Mouse (Mus musculus): ENCODE measurements around the gene Chrna9. TPM values are rescaled to one million over a fixed set of nuclear protein-coding genes. Genes with fewer than 3 reads are reported as not detected.

Gene Chrna9
- 2.8 TPM for total RNA-seq (2023)

DNA sequence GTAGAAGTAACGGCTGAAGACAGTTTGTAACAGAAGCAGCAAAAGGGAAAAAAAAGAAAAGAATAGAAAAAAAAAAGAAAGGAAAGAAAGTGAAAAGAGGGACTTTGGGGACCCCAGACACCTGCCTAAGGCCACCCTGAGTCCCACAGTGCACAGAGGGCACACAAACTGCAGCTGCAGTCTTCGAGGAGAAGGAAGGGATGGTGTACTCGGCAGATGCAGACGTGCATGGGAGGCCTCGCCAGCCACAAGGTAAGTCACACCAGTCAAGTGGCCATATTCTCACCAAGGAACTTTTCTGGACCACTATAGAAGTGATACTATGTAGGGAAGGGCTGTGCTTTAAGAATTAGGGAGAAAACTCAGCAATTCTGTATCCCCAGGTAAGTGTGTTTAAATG, at the start of gene Chrna9:
Chrna9 (plus strand) TSS at position 139 of the 400 bp plus-strand sequence.

DNA sequence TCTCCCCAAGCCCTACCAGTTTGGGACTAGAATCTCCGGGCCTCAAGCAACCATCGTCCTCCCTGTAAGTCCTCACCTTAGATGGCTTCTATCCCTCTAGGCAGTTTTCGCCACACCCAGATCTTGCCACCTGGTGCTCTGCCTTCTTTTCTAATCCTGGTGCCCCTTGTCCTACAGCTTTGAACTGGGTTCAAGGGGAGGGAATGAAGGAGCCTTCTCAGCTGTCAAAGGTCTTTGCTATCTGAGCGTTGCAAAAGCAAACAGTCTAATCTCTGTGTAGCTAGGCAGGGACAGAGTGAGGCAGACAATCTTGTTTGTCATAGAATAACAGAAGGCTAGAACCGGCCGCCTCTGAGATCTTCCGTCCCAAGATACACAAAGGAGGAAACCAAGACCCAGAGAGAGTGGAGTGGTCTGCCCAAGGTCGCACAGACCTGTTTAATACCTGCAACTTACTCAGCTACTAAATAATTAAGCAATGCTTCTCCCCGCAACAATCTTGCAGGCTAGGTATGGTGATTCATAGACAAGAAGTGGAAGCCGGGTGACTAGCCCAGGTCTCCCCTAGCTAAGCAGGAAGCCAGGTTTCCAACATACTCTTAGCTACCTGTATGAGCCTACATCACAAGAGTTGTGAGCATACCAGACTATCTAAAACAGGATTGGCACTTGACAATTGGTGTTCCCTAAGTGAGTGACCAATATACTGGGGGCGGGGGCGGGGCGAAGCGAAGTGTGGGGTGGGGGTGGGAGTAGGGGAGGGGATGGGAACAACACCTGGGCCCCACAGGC, 69.6 kb downstream of the Chrna9 start, which contains the start of gene 9130230L23Rik:
9130230L23Rik (minus strand) TSS at position 152 of the 792 bp plus-strand sequence.

Other genes starting within 250 kb of the Chrna9 start
- gene Pds5a, start 236.6 kb upstream of the Chrna9 start, total RNA-seq (2023) = 268 TPM
- 65.4 TPM for gene N4bp2, start 171.4 kb upstream of the Chrna9 start, total RNA-seq (2023)
- gene Rhoh, start 73.7 kb upstream of the Chrna9 start, total RNA-seq (2023) = 193 TPM
- gene 9130230L23Rik, start 69.4 kb downstream of the Chrna9 start, total RNA-seq (2023) = not detected
- 1.2 TPM for gene Rbm47, start 238.2 kb downstream of the Chrna9 start, total RNA-seq (2023)

Data from CD4-positive naive resting alpha-beta T cell, adult 57 days (primary cell).